Mouse (Mus musculus) lung, embryonic 15.5 days (tissue): ENCODE measurements around the gene Zdhhc23. TPM values are rescaled to one million over a fixed set of nuclear protein-coding genes. Genes with fewer than 3 reads are reported as not detected.

ENCODE experiments used
- ATAC-seq: fragments of 200-750 bp; cut with Nextera tagmentation; 2 replicates; pipeline ENCODE4 v1.8.0; 2017; ENCODE audit warnings: moderate number of reproducible peaks, borderline replicate concordance; ENCODE audit not compliant: low FRiP score, low TSS enrichment; ENCODE audit errors: extremely low read depth
- H3K27ac ChIP-seq: fragments of 300-500 bp; sonication (generic); 2 replicates; pipeline ENCODE4 v1.5.1; 2015; ENCODE audit warnings: moderate library complexity, mild to moderate bottlenecking, inconsistent platforms
- H3K27me3 ChIP-seq: fragments of 300-500 bp; sonication (generic); 2 replicates; pipeline ENCODE4 v1.6.1; 2015; ENCODE audit warnings: inconsistent platforms
- H3K36me3 ChIP-seq: fragments of 300-500 bp; sonication (generic); 2 replicates; pipeline ENCODE4 v1.6.1; 2015; ENCODE audit warnings: inconsistent platforms
- H3K4me1 ChIP-seq: fragments of 300-500 bp; sonication (generic); 2 replicates; pipeline ENCODE4 v1.6.1; 2015; ENCODE audit warnings: inconsistent platforms
- H3K4me2 ChIP-seq: fragments of 300-500 bp; sonication (generic); 2 replicates; pipeline ENCODE4 v1.6.1; 2015; ENCODE audit warnings: inconsistent platforms, mild to moderate bottlenecking, moderate library complexity
- H3K4me3 ChIP-seq: fragments of 300-500 bp; sonication (generic); 2 replicates; pipeline ENCODE4 v1.5.1; 2015; ENCODE audit warnings: mild to moderate bottlenecking, inconsistent platforms
- H3K9ac ChIP-seq: fragments of 300-500 bp; sonication (generic); 2 replicates; pipeline ENCODE4 v1.6.1; 2015; ENCODE audit warnings: inconsistent platforms
- H3K9me3 ChIP-seq: fragments of 300-500 bp; sonication (generic); 2 replicates; pipeline ENCODE4 v1.6.1; 2016; ENCODE audit warnings: inconsistent platforms
- WGBS: fragments of 180-500 bp; shearing (Covaris S2); methylation state at CpG from one replicate; pipeline ENCODE4 v1.1.7; 2015; 5-methylcytosine and 5-hydroxymethylcytosine counted together
- polyA plus RNA-seq: library from polyadenylated mRNA; unstranded; fragments of >200 nt; fragmentation: Nextera tagmentation; extraction: Ambion mirVana; gene quantifications from 2 replicates; pipeline ENCODE4 v1.2.1, GENCODE M21; 2015

The Zdhhc23 gene
- polyA plus RNA-seq, 1 experiment from 2014 or later = 1.4 TPM

GRCm38 (mm10) chr16:43963780-43964179 is 15.8 kb downstream of the Zdhhc23 start:
- H3K4me2 ChIP-seq = no peak overlapping the region
- no peaks in the 10 kb centered on the region for H3K36me3 ChIP-seq
- no peaks in the 10 kb centered on the region for H3K9me3 ChIP-seq
- no peak overlapping the region for H3K4me3 ChIP-seq
- H3K9ac ChIP-seq = no peak overlapping the region
- 79% methylated on average over 3 of the region's 3 CpGs for WGBS
- H3K27me3 ChIP-seq = no peaks in the 10 kb centered on the region
- no peaks in the 10 kb centered on the region for H3K4me1 ChIP-seq
- H3K27ac ChIP-seq = no peak overlapping the region
- no peak for ATAC-seq

- Histone ChIP-seq H3K4me1 (no peaks in the 10 kb centered on the region), H3K4me2 (no peak overlapping the region), H3K36me3 (no peaks in the 10 kb centered on the region), H3K9ac (no peak overlapping the region), H3K27me3 (no peaks in the 10 kb centered on the region), H3K4me3 (no peak overlapping the region), H3K27ac (no peak overlapping the region), H3K9me3 (no peaks in the 10 kb centered on the region)
- whole genome bisulfite sequencing = 92% methylated on average over 9 of the region's 9 CpGs
- no peak for ATAC-seq
Measured at GRCm38 (mm10) chr16:43963291-43963690, 16.3 kb downstream of the Zdhhc23 start.

- ATAC-seq = no peak
- Histone ChIP-seq H3K9me3 (no peaks in the 10 kb centered on the region), H3K4me2 (no peak overlapping the region), H3K4me3 (no peak overlapping the region), H3K9ac (no peak overlapping the region), H3K4me1 (no peaks in the 10 kb centered on the region), H3K27ac (no peak overlapping the region), H3K27me3 (no peaks in the 10 kb centered on the region), H3K36me3 (no peaks in the 10 kb centered on the region)
- 82% methylated on average over 4 of the region's 4 CpGs for WGBS
Measured at GRCm38 (mm10) chr16:43958038-43958437, 21.6 kb downstream of the Zdhhc23 start.

GRCm38 (mm10) chr16:43954913-43955312 is 24.7 kb downstream of the Zdhhc23 start:
- WGBS = 41% methylated on average over 6 of the region's 6 CpGs
- Histone ChIP-seq H3K9ac (no peak overlapping the region), H3K27ac (no peak overlapping the region), H3K4me1 (no peaks in the 10 kb centered on the region), H3K4me3 (no peak overlapping the region), H3K9me3 (no peaks in the 10 kb centered on the region), H3K36me3 (no peaks in the 10 kb centered on the region), H3K27me3 (no peaks in the 10 kb centered on the region), H3K4me2 (no peak overlapping the region)
- no peak for ATAC-seq

DNA sequence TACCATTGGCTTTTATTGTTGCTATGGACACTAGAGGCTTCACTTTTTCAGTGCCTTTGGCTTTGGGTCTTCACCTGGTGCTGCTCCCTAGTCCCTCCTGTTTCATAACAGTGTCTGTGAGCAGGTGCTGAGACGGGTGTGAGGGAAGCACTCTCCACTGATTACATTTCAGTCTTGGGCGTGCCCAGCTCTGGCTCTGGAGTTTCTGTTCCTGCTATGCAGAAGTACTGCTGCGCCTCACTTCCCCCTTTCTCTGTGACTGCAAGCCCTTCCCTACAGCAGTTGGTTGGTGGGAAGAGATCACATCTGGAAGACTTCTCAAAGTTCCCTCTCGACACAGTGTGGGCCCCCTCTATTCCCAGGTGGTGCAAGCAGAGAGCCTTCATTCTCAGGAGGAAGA is 28.0 kb downstream of the Zdhhc23 start:
- 67% methylated on average over 4 of the region's 4 CpGs for WGBS
- Histone ChIP-seq H3K27me3 (no peaks in the 10 kb centered on the region), H3K4me1 (no peaks in the 10 kb centered on the region), H3K4me3 (no peak overlapping the region), H3K27ac (no peak overlapping the region), H3K4me2 (no peak overlapping the region), H3K9me3 (no peaks in the 10 kb centered on the region), H3K9ac (no peak overlapping the region), H3K36me3 (no peaks in the 10 kb centered on the region)
- no peak for ATAC-seq

DNA sequence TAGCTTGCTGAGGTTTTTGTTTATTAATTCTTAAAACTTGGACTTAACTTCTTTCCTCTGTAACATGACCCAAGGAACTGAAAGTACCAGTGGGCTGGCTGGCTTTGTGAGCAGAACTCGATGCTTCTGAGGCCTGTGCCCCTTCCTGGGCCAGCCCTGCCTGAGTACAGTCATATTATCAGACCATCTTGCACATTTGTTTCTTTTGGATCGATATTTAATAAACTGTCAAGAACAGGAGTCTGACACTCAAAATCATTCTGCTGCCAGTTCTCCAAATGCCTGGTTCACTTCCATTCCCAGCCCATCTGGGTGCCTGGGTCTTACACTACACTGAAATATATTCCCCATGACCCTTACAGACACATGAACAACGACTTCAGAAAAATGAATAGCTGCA is 33.7 kb downstream of the Zdhhc23 start:
- H3K9ac ChIP-seq = no peak overlapping the region
- no peaks in the 10 kb centered on the region for H3K9me3 ChIP-seq
- 0 out of 2 replicates have a peak overlapping the region, but pooled peaks have one; percentile 27 for H3K27ac ChIP-seq
- H3K4me2 ChIP-seq = no peak overlapping the region
- no peaks in the 10 kb centered on the region for H3K27me3 ChIP-seq
- no peak overlapping the region for H3K4me3 ChIP-seq
- H3K4me1 ChIP-seq = peaks cover 2% of the 10 kb centered on the region; the same call in 1 of the 2 replicates
- H3K36me3 ChIP-seq = no peaks in the 10 kb centered on the region
- ATAC-seq = peak; percentile 52; the same call in 1 of the 2 replicates
- WGBS = 38% methylated on average over 3 of the region's 3 CpGs

DNA sequence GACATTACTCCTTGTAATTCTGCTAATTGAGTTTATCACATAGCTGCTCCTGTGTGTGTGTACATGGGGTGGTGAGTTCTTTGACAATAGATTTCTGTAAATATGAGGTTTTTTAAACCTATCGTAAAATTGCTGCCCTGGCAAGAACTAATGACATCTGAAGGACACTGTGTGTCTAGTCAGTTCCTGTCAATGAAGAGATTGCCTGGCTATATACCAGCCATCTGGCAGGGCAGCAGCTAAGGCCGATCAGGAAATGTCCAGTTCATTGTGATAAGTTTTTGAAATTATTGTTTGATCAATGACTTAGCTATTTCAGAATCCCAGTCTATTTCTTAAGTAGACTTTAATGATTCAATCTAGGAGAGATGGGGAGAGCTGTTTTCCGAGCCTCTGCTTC is 34.2 kb downstream of the Zdhhc23 start:
- Histone ChIP-seq H3K36me3 (no peaks in the 10 kb centered on the region), H3K4me3 (no peak overlapping the region), H3K4me1 (peaks cover 2% of the 10 kb centered on the region; the same call in 1 of the 2 replicates), H3K27me3 (no peaks in the 10 kb centered on the region), H3K4me2 (no peak overlapping the region), H3K9ac (no peak overlapping the region), H3K27ac (no peak overlapping the region), H3K9me3 (no peaks in the 10 kb centered on the region)
- 56% methylated on average over 3 of the region's 3 CpGs for WGBS
- no peak for ATAC-seq

GRCm38 (mm10) chr16:43940846-43941245 is 38.7 kb downstream of the Zdhhc23 start:
- no peaks in the 10 kb centered on the region for H3K27me3 ChIP-seq
- peaks cover 6% of the 10 kb centered on the region; the same call in 1 of the 2 replicates for H3K4me1 ChIP-seq
- ATAC-seq = no peak
- H3K4me2 ChIP-seq = no peak overlapping the region
- 93% methylated on average over 4 of the region's 4 CpGs for WGBS
- no peak overlapping the region for H3K4me3 ChIP-seq
- H3K9ac ChIP-seq = no peak overlapping the region
- no peaks in the 10 kb centered on the region for H3K9me3 ChIP-seq
- no peaks in the 10 kb centered on the region for H3K36me3 ChIP-seq
- no peak overlapping the region for H3K27ac ChIP-seq

DNA sequence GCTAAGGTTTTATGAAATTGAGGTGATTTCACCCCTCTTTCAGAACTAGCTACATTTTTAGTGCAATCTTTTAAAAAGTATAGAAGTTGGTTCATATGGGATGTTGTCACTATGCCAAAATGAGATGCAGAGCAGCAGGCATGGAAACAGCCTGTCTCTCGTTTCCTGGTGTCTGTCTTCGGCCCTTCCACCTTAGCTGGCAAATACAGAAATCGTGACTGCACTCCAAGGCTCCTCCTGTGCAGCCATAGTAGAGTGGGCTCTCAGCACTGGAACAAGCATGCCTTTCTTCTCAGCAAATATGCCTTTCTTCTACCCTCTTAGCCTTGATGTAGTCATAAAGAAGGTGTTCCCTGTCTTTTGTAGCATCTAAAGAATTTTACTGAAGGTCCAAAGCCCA is 43.7 kb downstream of the Zdhhc23 start:
- no peaks in the 10 kb centered on the region for H3K36me3 ChIP-seq
- H3K9ac ChIP-seq = no peak overlapping the region
- WGBS = 58% methylated on average over 3 of the region's 3 CpGs
- no peaks in the 10 kb centered on the region for H3K27me3 ChIP-seq
- H3K27ac ChIP-seq = peak overlapping the region; percentile 33; the same call in 1 of the 2 replicates
- no peak overlapping the region for H3K4me3 ChIP-seq
- H3K4me1 ChIP-seq = peaks cover 18% of the 10 kb centered on the region
- H3K9me3 ChIP-seq = no peaks in the 10 kb centered on the region
- no peak for ATAC-seq
- no peak overlapping the region; the same call in 1 of the 2 replicates for H3K4me2 ChIP-seq

DNA sequence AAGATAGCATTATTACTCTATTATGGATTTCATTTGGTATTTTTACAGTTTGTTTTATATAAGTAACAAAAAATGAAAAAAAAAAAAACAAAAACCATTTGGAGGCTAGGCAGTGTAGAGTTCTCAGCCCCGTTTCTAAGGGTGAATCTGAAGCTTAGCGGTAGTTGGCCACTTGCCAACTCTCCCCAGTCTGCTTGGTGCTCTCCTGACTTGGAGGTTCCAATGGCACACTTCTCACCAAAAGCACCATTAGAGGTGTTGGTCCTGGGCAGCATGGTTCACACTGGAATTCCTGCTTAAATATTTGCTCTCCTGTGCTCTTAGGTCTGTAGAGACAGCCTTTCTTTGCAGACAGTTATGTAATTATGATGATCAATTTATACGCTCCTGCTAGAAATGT is 44.2 kb downstream of the Zdhhc23 start:
- no peaks in the 10 kb centered on the region for H3K9me3 ChIP-seq
- no peak for ATAC-seq
- no peaks in the 10 kb centered on the region for H3K36me3 ChIP-seq
- no peak overlapping the region for H3K4me3 ChIP-seq
- no peaks in the 10 kb centered on the region for H3K27me3 ChIP-seq
- peaks cover 20% of the 10 kb centered on the region for H3K4me1 ChIP-seq
- WGBS = 31% methylated on average over 3 of the region's 3 CpGs
- no peak overlapping the region for H3K4me2 ChIP-seq
- peak overlapping the region; percentile 33; the same call in 1 of the 2 replicates for H3K27ac ChIP-seq
- H3K9ac ChIP-seq = no peak overlapping the region

- H3K9me3 ChIP-seq = no peaks in the 10 kb centered on the region
- no peak overlapping the region for H3K4me2 ChIP-seq
- no peak overlapping the region for H3K27ac ChIP-seq
- peaks cover 24% of the 10 kb centered on the region for H3K4me1 ChIP-seq
- H3K36me3 ChIP-seq = no peaks in the 10 kb centered on the region
- H3K9ac ChIP-seq = no peak overlapping the region
- H3K4me3 ChIP-seq = no peak overlapping the region
- H3K27me3 ChIP-seq = no peaks in the 10 kb centered on the region
- 80% methylated on average over 8 of the region's 8 CpGs for WGBS
- no peak for ATAC-seq
Measured at GRCm38 (mm10) chr16:43934856-43935255, 44.7 kb downstream of the Zdhhc23 start.

- no peak overlapping the region for H3K27ac ChIP-seq
- no peak overlapping the region for H3K4me2 ChIP-seq
- H3K4me1 ChIP-seq = peaks cover 24% of the 10 kb centered on the region
- H3K9ac ChIP-seq = no peak overlapping the region
- no peaks in the 10 kb centered on the region for H3K36me3 ChIP-seq
- H3K4me3 ChIP-seq = no peak overlapping the region
- no peaks in the 10 kb centered on the region for H3K9me3 ChIP-seq
- no peaks in the 10 kb centered on the region for H3K27me3 ChIP-seq
- no peak for ATAC-seq
- 77% methylated on average over 6 of the region's 6 CpGs for WGBS
Measured at GRCm38 (mm10) chr16:43933041-43933440, 46.5 kb downstream of the Zdhhc23 start.

- H3K27ac ChIP-seq = no peak overlapping the region
- whole genome bisulfite sequencing = 77% methylated on average over 7 of the region's 7 CpGs
- no peak overlapping the region for H3K4me3 ChIP-seq
- H3K4me1 ChIP-seq = peaks cover 24% of the 10 kb centered on the region
- no peaks in the 10 kb centered on the region for H3K27me3 ChIP-seq
- no peaks in the 10 kb centered on the region for H3K36me3 ChIP-seq
- H3K4me2 ChIP-seq = no peak overlapping the region
- H3K9me3 ChIP-seq = no peaks in the 10 kb centered on the region
- ATAC-seq = no peak
- no peak overlapping the region for H3K9ac ChIP-seq
Measured at GRCm38 (mm10) chr16:43932319-43932718, 47.3 kb downstream of the Zdhhc23 start.
